Mouse (Mus musculus) CH12.LX (cell line): ENCODE data around the gene Sprr2e.

Experiments
- BHLHE40 ChIP-seq: IDR thresholded peaks from 2 replicates; pipeline ENCODE4 v1.6.1; 2011; ENCODE audit warnings: mild to moderate bottlenecking, low read depth, low read length, improper control_type of control experiment
- CHD1 ChIP-seq: IDR thresholded peaks from 2 replicates; pipeline ENCODE4 v1.6.1; 2012; ENCODE audit warnings: low read depth, low read length, improper control_type of control experiment, inconsistent platforms
- CTCF ChIP-seq, 2 experiments: IDR thresholded peaks in 1 of 2; conservative IDR thresholded peaks in 1 of 2; 2 replicates each; pipeline ENCODE4 v1.5.1; 2011 to 2012; ENCODE audit warnings: low read depth in 2 of 2, low read length in 2 of 2, improper control_type of control experiment in 1 of 2, inconsistent platforms in 1 of 2, mild to moderate bottlenecking in 1 of 2, moderate library complexity in 1 of 2
- EP300 ChIP-seq: IDR thresholded peaks from 2 replicates; pipeline ENCODE4 v1.6.1; 2011; ENCODE audit warnings: low read length, improper control_type of control experiment
- KAT2A ChIP-seq: IDR thresholded peaks from 2 replicates; pipeline ENCODE4 v1.6.1; 2012; ENCODE audit warnings: low read length, improper control_type of control experiment, inconsistent platforms; ENCODE audit not compliant: insufficient replicate concordance
- MAFK ChIP-seq: IDR thresholded peaks from 2 replicates; pipeline ENCODE4 v1.6.1; 2011; ENCODE audit warnings: low read length, improper control_type of control experiment; ENCODE audit not compliant: insufficient replicate concordance
- MAZ ChIP-seq: IDR thresholded peaks from 2 replicates; pipeline ENCODE4 v1.6.1; 2012; ENCODE audit warnings: low read depth, mild to moderate bottlenecking, inconsistent platforms, low read length, improper control_type of control experiment, moderate library complexity
- MYC ChIP-seq: IDR thresholded peaks from 2 replicates; pipeline ENCODE4 v1.6.1; 2011; ENCODE audit warnings: low read depth, mild to moderate bottlenecking, improper control_type of control experiment, low read length
- PAX5 ChIP-seq: IDR thresholded peaks from 2 replicates; pipeline ENCODE4 v1.6.1; 2012; ENCODE audit warnings: low read length, inconsistent platforms, mixed read lengths
- POLR2A ChIP-seq: IDR thresholded peaks from 2 replicates; pipeline ENCODE4 v1.6.1; 2011; ENCODE audit warnings: low read depth, mild to moderate bottlenecking, improper control_type of control experiment, low read length
- POLR2AphosphoS2 ChIP-seq: IDR thresholded peaks from 2 replicates; pipeline ENCODE4 v1.6.1; 2011; ENCODE audit warnings: low read depth, low read length, improper control_type of control experiment
- ZC3H11A ChIP-seq: IDR thresholded peaks from 2 replicates; pipeline ENCODE4 v1.6.1; 2012; ENCODE audit warnings: low read depth, mild to moderate bottlenecking, inconsistent platforms, low read length, improper control_type of control experiment

DNA sequence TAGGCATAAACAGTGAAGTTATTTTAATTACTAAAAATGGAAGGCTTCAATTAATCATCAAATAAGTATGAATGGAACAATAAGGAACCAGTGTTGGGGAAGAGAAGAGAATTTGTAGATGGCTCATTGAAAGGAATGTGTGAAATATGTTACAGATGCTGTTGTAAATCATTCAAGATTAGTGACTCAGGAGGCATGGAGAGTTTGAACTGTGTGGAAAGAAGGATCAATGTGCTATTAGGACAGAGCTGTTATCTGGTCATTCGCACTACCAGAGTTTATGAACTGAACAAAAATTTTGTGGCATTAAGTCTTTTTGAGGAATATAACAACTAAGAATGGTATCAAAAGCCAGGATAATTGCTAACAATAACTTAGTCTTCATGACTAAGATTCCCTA lies 44.5 kb upstream of the Sprr2e start:
- TF ChIP-seq BHLHE40 (no peak), CTCF (conservative IDR thresholded peaks at IDR 0.05 in 1 of 2, IDR thresholded peaks at IDR 0.05 in 1 of 2; ENCODE audit: low read depth in 2 of 2, low read length in 2 of 2) (no peak), MAFK (no peak), KAT2A (no peak), POLR2AphosphoS2 (no peak), POLR2A (no peak), MYC (no peak), MAZ (no peak), ZC3H11A (no peak), EP300 (no peak), PAX5 (no peak), CHD1 (no peak)
